Mouse (Mus musculus): ENCODE measurements around the gene Phf24. TPM values are rescaled to one million over a fixed set of nuclear protein-coding genes. Genes with fewer than 3 reads are reported as not detected.

Gene Phf24
- polyA plus RNA-seq (2015; fragmentation: Nextera tagmentation; extraction: Ambion mirVana), result 0.12 and 0.16 TPM in 2 replicates

GRCm38 (mm10) chr4:42916617-42917401 is at the start of gene Phf24:
Gene Phf24, plus strand, starts transcription at chr4:42916660.
- H3K9me3 ChIP-seq (replicated peaks), result no peaks in the 10 kb centered on the region
- WGBS (ENCODE audit: insufficient replicate concordance), result under 1% methylated on average over 87 of the region's 90 CpGs
- H3K9ac ChIP-seq, result no peak within 1 kb of the TSS
- H3K4me1 ChIP-seq (replicated peaks), result peaks cover 9% of the 10 kb centered on the region
- peaks cover 96% of the 10 kb centered on the region for H3K27me3 ChIP-seq
- ATAC-seq (ENCODE audit: insufficient read depth), result 0 out of 2 replicates have a peak, but pooled peaks have one; percentile 42
- no peak within 1 kb of the TSS for H3K27ac ChIP-seq (replicated peaks)
- peak within 1 kb of the TSS; percentile 72 for H3K4me2 ChIP-seq
- peak within 1 kb of the TSS; percentile 52 for H3K4me3 ChIP-seq (replicated peaks)
- no peaks in the 10 kb centered on the region for H3K36me3 ChIP-seq (replicated peaks)

- H3K4me1 ChIP-seq (replicated peaks), result peaks cover 80% of the 10 kb centered on the region
- H3K9ac ChIP-seq, result 0 out of 2 replicates have a peak overlapping the region, but pooled peaks have one; percentile 22
- H3K9me3 ChIP-seq (replicated peaks), result no peaks in the 10 kb centered on the region
- ATAC-seq (ENCODE audit: insufficient read depth), result peak; percentile 91
- peak overlapping the region; percentile 87 for H3K27ac ChIP-seq (replicated peaks)
- H3K36me3 ChIP-seq (replicated peaks), result no peaks in the 10 kb centered on the region
- peak overlapping the region; percentile 47 for H3K4me2 ChIP-seq
- no peaks in the 10 kb centered on the region for H3K27me3 ChIP-seq
- 19% methylated on average over 3 of the region's 3 CpGs for WGBS (ENCODE audit: insufficient replicate concordance)
- H3K4me3 ChIP-seq (replicated peaks), result no peak overlapping the region
Observed at GRCm38 (mm10) chr4:42867390-42867789, 49.1 kb upstream of the Phf24 start.

GRCm38 (mm10) chr4:42868193-42868592 is 48.3 kb upstream of the Phf24 start:
- peak overlapping the region; percentile 22; the same call in 1 of the 2 replicates for H3K9ac ChIP-seq
- H3K4me1 ChIP-seq (replicated peaks), result peaks cover 74% of the 10 kb centered on the region
- H3K36me3 ChIP-seq (replicated peaks), result no peaks in the 10 kb centered on the region
- WGBS (ENCODE audit: insufficient replicate concordance), result 70% methylated on average over 5 of the region's 5 CpGs
- ATAC-seq (ENCODE audit: insufficient read depth), result no peak
- H3K27me3 ChIP-seq, result no peaks in the 10 kb centered on the region
- peak overlapping the region; percentile 47 for H3K4me2 ChIP-seq
- H3K4me3 ChIP-seq (replicated peaks), result no peak overlapping the region
- peak overlapping the region; percentile 87 for H3K27ac ChIP-seq (replicated peaks)
- no peaks in the 10 kb centered on the region for H3K9me3 ChIP-seq (replicated peaks)

DNA sequence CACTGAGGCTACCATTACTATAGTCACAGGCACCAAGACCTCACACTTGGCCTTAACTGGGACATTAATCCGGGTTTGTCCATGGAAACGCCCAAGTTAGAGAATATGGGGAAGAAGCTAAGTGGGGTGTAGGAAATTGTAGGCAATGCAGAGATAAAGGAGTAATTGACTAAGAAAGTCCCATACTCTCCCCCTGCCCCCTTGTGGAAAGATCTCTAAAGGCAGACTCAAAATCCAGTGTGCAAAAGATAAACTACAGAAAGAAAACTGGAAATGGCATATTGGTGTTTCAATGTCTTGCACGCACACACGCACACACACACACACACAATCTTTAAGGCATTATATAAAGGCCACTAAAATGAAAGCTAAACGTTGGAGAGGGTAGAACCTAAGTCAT is 45.7 kb upstream of the Phf24 start:
- no peaks in the 10 kb centered on the region for H3K27me3 ChIP-seq
- no peak overlapping the region; the same call in 1 of the 2 replicates for H3K9ac ChIP-seq
- H3K9me3 ChIP-seq (replicated peaks), result no peaks in the 10 kb centered on the region
- no peak overlapping the region for H3K4me2 ChIP-seq
- H3K36me3 ChIP-seq (replicated peaks), result no peaks in the 10 kb centered on the region
- ATAC-seq (ENCODE audit: insufficient read depth), result no peak
- peak overlapping the region; percentile 51; the same call in 1 of the 2 replicates for H3K27ac ChIP-seq (replicated peaks)
- no peak overlapping the region for H3K4me3 ChIP-seq (replicated peaks)
- 65% methylated on average over 5 of the region's 5 CpGs for WGBS (ENCODE audit: insufficient replicate concordance)
- peaks cover 61% of the 10 kb centered on the region for H3K4me1 ChIP-seq (replicated peaks)

DNA sequence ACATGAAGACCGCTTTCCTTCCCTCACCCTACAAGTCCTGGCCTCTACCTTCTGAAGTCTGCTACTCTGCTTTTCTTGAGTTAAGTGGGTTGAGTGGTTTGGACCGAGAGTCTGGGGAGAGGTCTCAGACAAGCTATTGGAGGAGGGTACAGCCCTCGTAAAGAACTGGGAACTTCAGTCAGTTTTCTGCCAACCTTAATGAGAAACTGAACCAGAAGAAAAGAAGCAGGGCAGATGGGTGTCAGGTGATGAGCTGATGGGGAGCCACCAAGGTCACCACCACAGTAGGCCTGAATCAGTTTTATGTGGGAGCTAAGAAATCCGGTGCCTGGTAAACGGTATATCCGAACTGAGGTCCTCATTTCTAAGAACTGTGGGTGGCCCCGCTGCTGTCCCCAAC is 44.3 kb upstream of the Phf24 start:
- Histone ChIP-seq H3K36me3 (replicated peaks) (no peaks in the 10 kb centered on the region), H3K9me3 (replicated peaks) (no peaks in the 10 kb centered on the region), H3K4me1 (replicated peaks) (peaks cover 52% of the 10 kb centered on the region), H3K27me3 (no peaks in the 10 kb centered on the region; the same call in 1 of the 2 replicates), H3K27ac (replicated peaks) (0 out of 2 replicates have a peak overlapping the region, but pooled peaks have one; percentile 25), H3K4me3 (replicated peaks) (no peak overlapping the region), H3K4me2 (no peak overlapping the region), H3K9ac (no peak overlapping the region)
- 87% methylated on average over 7 of the region's 7 CpGs for WGBS (ENCODE audit: insufficient replicate concordance)
- ATAC-seq (ENCODE audit: insufficient read depth), result no peak

- Histone ChIP-seq H3K9me3 (replicated peaks) (no peaks in the 10 kb centered on the region), H3K4me3 (replicated peaks) (no peak overlapping the region), H3K4me2 (no peak overlapping the region), H3K27me3 (no peaks in the 10 kb centered on the region; the same call in 1 of the 2 replicates), H3K36me3 (replicated peaks) (no peaks in the 10 kb centered on the region), H3K27ac (replicated peaks) (no peak overlapping the region), H3K9ac (no peak overlapping the region), H3K4me1 (replicated peaks) (peaks cover 52% of the 10 kb centered on the region)
- 72% methylated on average over 16 of the region's 16 CpGs for WGBS (ENCODE audit: insufficient replicate concordance)
- no peak for ATAC-seq (ENCODE audit: insufficient read depth)
Observed at GRCm38 (mm10) chr4:42872746-42873435, 43.6 kb upstream of the Phf24 start.

DNA sequence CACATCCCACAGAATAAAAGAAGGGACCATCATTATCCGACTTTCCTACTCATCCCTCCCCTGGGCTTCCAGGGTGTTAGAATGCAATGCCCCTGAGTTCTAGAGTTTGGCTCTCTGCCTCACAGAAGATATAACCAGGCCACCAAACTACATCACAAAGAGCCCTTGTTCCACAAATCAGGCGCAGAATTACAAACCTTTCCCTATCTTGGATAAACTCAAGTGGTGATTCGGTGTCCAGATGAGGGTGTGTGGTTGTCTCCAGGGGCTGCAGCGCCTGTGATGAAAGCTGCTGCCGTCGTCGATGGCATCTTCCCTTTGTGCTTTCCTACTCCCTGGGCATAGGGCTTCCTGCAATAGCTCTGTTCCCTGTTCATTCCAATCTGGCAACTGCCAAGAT is 42.3 kb upstream of the Phf24 start, which contains the start of gene Fam205c:
Gene Fam205c, minus strand, starts transcription at position 101 of the 400 bp plus-strand sequence.
- Histone ChIP-seq H3K27me3 (no peaks in the 10 kb centered on the region; the same call in 1 of the 2 replicates), H3K9me3 (replicated peaks) (no peaks in the 10 kb centered on the region), H3K36me3 (replicated peaks) (no peaks in the 10 kb centered on the region), H3K9ac (no peak within 1 kb of the TSS), H3K27ac (replicated peaks) (no peak within 1 kb of the TSS), H3K4me1 (replicated peaks) (peaks cover 48% of the 10 kb centered on the region), H3K4me2 (no peak within 1 kb of the TSS), H3K4me3 (replicated peaks) (no peak within 1 kb of the TSS)
- 75% methylated on average over 7 of the region's 7 CpGs for WGBS (ENCODE audit: insufficient replicate concordance)
- no peak for ATAC-seq (ENCODE audit: insufficient read depth)

DNA sequence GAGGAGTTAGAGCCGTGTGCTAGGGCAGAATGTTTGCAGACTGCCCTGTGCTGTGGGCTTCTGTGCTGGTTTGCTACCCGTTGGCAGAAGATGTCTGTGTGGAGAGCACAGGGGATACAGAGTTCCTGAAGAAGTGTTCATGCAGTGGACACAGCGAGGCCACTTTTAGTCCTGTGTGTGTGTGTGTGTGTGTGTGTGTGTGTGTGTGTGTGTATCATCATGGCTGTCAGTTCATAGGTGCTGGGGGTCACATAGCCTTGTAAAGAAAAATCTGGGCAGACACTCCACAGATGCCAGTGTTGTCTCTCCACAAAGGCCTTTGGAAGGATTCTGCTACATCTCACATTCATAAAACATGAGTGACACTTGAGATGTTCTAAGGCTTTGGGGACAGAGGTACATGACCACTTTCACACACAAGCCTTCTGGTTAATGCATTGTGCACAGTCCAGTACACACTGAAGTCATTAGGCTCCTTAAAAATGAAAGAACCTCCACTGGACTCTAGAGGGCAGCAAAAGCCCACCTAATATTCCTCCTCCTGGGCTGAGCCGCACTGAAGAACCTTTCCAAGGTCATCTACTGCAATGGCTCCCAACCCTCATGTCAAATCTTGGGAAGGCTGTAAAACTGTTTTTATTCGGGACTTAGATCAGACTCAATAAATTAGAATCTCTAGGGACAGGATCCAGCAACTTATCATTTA is 39.7 kb upstream of the Phf24 start:
- no peaks in the 10 kb centered on the region for H3K9me3 ChIP-seq (replicated peaks)
- no peaks in the 10 kb centered on the region for H3K36me3 ChIP-seq (replicated peaks)
- H3K27ac ChIP-seq (replicated peaks), result 0 out of 2 replicates have a peak overlapping the region, but pooled peaks have one; percentile 61
- no peak overlapping the region for H3K4me2 ChIP-seq
- H3K27me3 ChIP-seq, result no peaks in the 10 kb centered on the region; the same call in 1 of the 2 replicates
- 32% methylated on average over 5 of the region's 5 CpGs for WGBS (ENCODE audit: insufficient replicate concordance)
- H3K4me1 ChIP-seq (replicated peaks), result peaks cover 44% of the 10 kb centered on the region
- H3K4me3 ChIP-seq (replicated peaks), result no peak overlapping the region
- ATAC-seq (ENCODE audit: insufficient read depth), result peak; percentile 32; the same call in 1 of the 2 replicates
- H3K9ac ChIP-seq, result no peak overlapping the region

- Histone ChIP-seq H3K4me2 (peak overlapping the region; percentile 5; the same call in 1 of the 2 replicates), H3K4me3 (replicated peaks) (no peak overlapping the region), H3K9me3 (replicated peaks) (no peaks in the 10 kb centered on the region), H3K4me1 (replicated peaks) (peaks cover 51% of the 10 kb centered on the region), H3K9ac (no peak overlapping the region), H3K36me3 (replicated peaks) (no peaks in the 10 kb centered on the region), H3K27me3 (no peaks in the 10 kb centered on the region; the same call in 1 of the 2 replicates), H3K27ac (replicated peaks) (peak overlapping the region; percentile 61; the same call in 1 of the 2 replicates)
- WGBS (ENCODE audit: insufficient replicate concordance), result 54% methylated on average over 2 of the region's 2 CpGs
- ATAC-seq (ENCODE audit: insufficient read depth), result peak; percentile 32
Observed at GRCm38 (mm10) chr4:42877657-42878056, 38.8 kb upstream of the Phf24 start.

GRCm38 (mm10) chr4:42879829-42880676 is 36.4 kb upstream of the Phf24 start:
- ATAC-seq (ENCODE audit: insufficient read depth), result peak; percentile 97
- no peaks in the 10 kb centered on the region for H3K9me3 ChIP-seq (replicated peaks)
- peaks cover 57% of the 10 kb centered on the region for H3K4me1 ChIP-seq (replicated peaks)
- peak overlapping the region; percentile 61 for H3K4me2 ChIP-seq
- no peaks in the 10 kb centered on the region; the same call in 1 of the 2 replicates for H3K27me3 ChIP-seq
- peak overlapping the region; percentile 53 for H3K9ac ChIP-seq
- 24% methylated on average over 16 of the region's 16 CpGs for WGBS (ENCODE audit: insufficient replicate concordance)
- H3K4me3 ChIP-seq (replicated peaks), result peak overlapping the region; percentile 61
- H3K27ac ChIP-seq (replicated peaks), result peak overlapping the region; percentile 91
- no peaks in the 10 kb centered on the region for H3K36me3 ChIP-seq (replicated peaks)
